Mouse (Mus musculus): ENCODE measurements around the gene Sema5b. TPM values are rescaled to one million over a fixed set of nuclear protein-coding genes. Genes with fewer than 3 reads are reported as not detected.
A peak's percentile ranks its signal among the peaks of the same experiment; 100 is the strongest.

Gene Sema5b
- polyA plus RNA-seq, 1 experiment from 2014 or later, result 22.4 TPM

- in situ Hi-C loops (cut with MboI; ENCODE audit: low pct_unique_long_range_greater_than_20kb), result loop anchor here (5.0 to 10.0 kb wide), 2 partner anchors 83 to 311 kb away; partner anchors contain the start of gene Sema5b
Measured at GRCm38 (mm10) chr16:35625286-35626020, 84.5 kb downstream of the Sema5b start.

GRCm38 (mm10) chr16:35627992-35628607 lies 87.2 kb downstream of the Sema5b start:
- ChIA-PET POLR2A (interaction anchor here (0.7 to 1.2 kb wide), 3 partner anchors 32 to 90 kb away, joined by 3 to 5 read pairs (median 4); partner anchors contain the start of gene Sema5b), CTCF (interaction anchor here (0.9 to 5.8 kb wide), 21 partner anchors 9 to 95 kb away, joined by 3 to 88 read pairs (median 4); partner anchors contain the start of gene Sema5b)
- in situ Hi-C loops (cut with MboI; ENCODE audit: low pct_unique_long_range_greater_than_20kb), result loop anchor here (5.0 to 10.0 kb wide), 2 partner anchors 86 to 313 kb away; partner anchors contain the start of gene Sema5b
- no peaks in the 10 kb centered on the region for H3K27me3 ChIP-seq
- peak; percentile 98 for TF ChIP-seq CTCF (IDR thresholded peaks at IDR 0.05)
- DNase-seq (ENCODE audit: low read depth, low spot score) (no peak), ATAC-seq (no peak)

More at GRCm38 (mm10) chr16:35625286-35626020, 84.5 kb downstream of the Sema5b start:
- CTCF ChIA-PET, result interaction anchor here (1.0 to 2.5 kb wide), 2 partner anchors 20 to 85 kb away, joined by 3 to 10 read pairs; partner anchors contain the start of gene Sema5b
- POLR2A ChIA-PET, result no interaction called here
- no peak for TF ChIP-seq CTCF (IDR thresholded peaks at IDR 0.05)
- H3K27me3 ChIP-seq, result no peaks in the 10 kb centered on the region
- ATAC-seq (no peak), DNase-seq (ENCODE audit: low read depth, low spot score) (no peak)

- TF ChIP-seq CTCF (IDR thresholded peaks at IDR 0.05), result no peak
- no peak for DNase-seq (ENCODE audit: low read depth, low spot score)
- no peak for ATAC-seq
- ChIA-PET CTCF (interaction anchor here (1.1 to 5.8 kb wide), 4 partner anchors 34 to 98 kb away, joined by 3 to 88 read pairs (median 12); partner anchors contain the start of gene Sema5b), POLR2A (interaction anchor here (0.7 kb wide), 1 partner anchor 29 kb away, joined by 3 read pairs; no protein-coding TSS in a partner anchor)
- in situ Hi-C loops (cut with MboI; ENCODE audit: low pct_unique_long_range_greater_than_20kb), result loop anchor here (5.0 kb wide), 2 partner anchors 87 to 187 kb away; no protein-coding TSS in a partner anchor
- H3K27me3 ChIP-seq, result no peaks in the 10 kb centered on the region
Measured at GRCm38 (mm10) chr16:35630470-35631183, 89.7 kb downstream of the Sema5b start.

- DNase-seq (ENCODE audit: low read depth, low spot score), result no peak
- no peak for TF ChIP-seq CTCF (IDR thresholded peaks at IDR 0.05)
- in situ Hi-C loops (cut with MboI; ENCODE audit: low pct_unique_long_range_greater_than_20kb), result loop anchor here (5.0 kb wide), 2 partner anchors 84 to 184 kb away; no protein-coding TSS in a partner anchor
Measured at GRCm38 (mm10) chr16:35633058-35633457, 92.1 kb downstream of the Sema5b start.

GRCm38 (mm10) chr16:35634971-35635370 lies 94.0 kb downstream of the Sema5b start:
- H3K27me3 ChIP-seq, result no peaks in the 10 kb centered on the region
- CTCF ChIA-PET, result no interaction called here
- no peak for TF ChIP-seq CTCF (IDR thresholded peaks at IDR 0.05)
- DNase-seq (ENCODE audit: low read depth, low spot score) (no peak), ATAC-seq (no peak)
- in situ Hi-C loops (cut with MboI; ENCODE audit: low pct_unique_long_range_greater_than_20kb), result loop anchor here (5.0 kb wide), 2 partner anchors 82 to 182 kb away; no protein-coding TSS in a partner anchor
- POLR2A ChIA-PET, result no interaction called here

More at GRCm38 (mm10) chr16:35633058-35633457, 92.1 kb downstream of the Sema5b start:
- ChIA-PET POLR2A (no interaction called here), CTCF (interaction anchor here (1.4 kb wide), 1 partner anchor 92 kb away, joined by 6 read pairs; the partner anchor contains the start of gene Sema5b)
- no peaks in the 10 kb centered on the region for H3K27me3 ChIP-seq
- no peak for ATAC-seq

GRCm38 (mm10) chr16:35639505-35639904 lies 98.6 kb downstream of the Sema5b start:
- ATAC-seq (no peak), DNase-seq (ENCODE audit: low read depth, low spot score) (no peak)
- peaks cover 3% of the 10 kb centered on the region for H3K27me3 ChIP-seq
- POLR2A ChIA-PET, result interaction anchor here (0.7 kb wide), 1 partner anchor 52 kb away, joined by 3 read pairs; no protein-coding TSS in a partner anchor
- no peak for TF ChIP-seq CTCF (IDR thresholded peaks at IDR 0.05)
- in situ Hi-C loops (cut with MboI; ENCODE audit: low pct_unique_long_range_greater_than_20kb), result no loop called here
- CTCF ChIA-PET, result no interaction called here

GRCm38 (mm10) chr16:35648862-35649261 lies 107.9 kb downstream of the Sema5b start:
- peaks cover 6% of the 10 kb centered on the region for H3K27me3 ChIP-seq
- DNase-seq (ENCODE audit: low read depth, low spot score) (no peak), ATAC-seq (no peak)
- TF ChIP-seq CTCF (IDR thresholded peaks at IDR 0.05), result no peak
- POLR2A ChIA-PET, result no interaction called here
- in situ Hi-C loops (cut with MboI; ENCODE audit: low pct_unique_long_range_greater_than_20kb), result no loop called here
- CTCF ChIA-PET, result no interaction called here

GRCm38 (mm10) chr16:35652206-35652605 lies 111.3 kb downstream of the Sema5b start:
- TF ChIP-seq CTCF (IDR thresholded peaks at IDR 0.05), result no peak
- DNase-seq (ENCODE audit: low read depth, low spot score), result no peak
- ATAC-seq, result no peak
- peaks cover 6% of the 10 kb centered on the region for H3K27me3 ChIP-seq
- POLR2A ChIA-PET, result no interaction called here
- in situ Hi-C loops (cut with MboI; ENCODE audit: low pct_unique_long_range_greater_than_20kb), result loop anchor here (25.0 kb wide), 1 partner anchor 515 kb away; no protein-coding TSS in a partner anchor
- CTCF ChIA-PET, result no interaction called here

GRCm38 (mm10) chr16:35652706-35653105 lies 111.8 kb downstream of the Sema5b start:
- ChIA-PET CTCF (interaction anchor here (1.3 kb wide), 1 partner anchor 13 kb away, joined by 3 read pairs; no protein-coding TSS in a partner anchor), POLR2A (no interaction called here)
- H3K27me3 ChIP-seq, result peaks cover 8% of the 10 kb centered on the region
- in situ Hi-C loops (cut with MboI; ENCODE audit: low pct_unique_long_range_greater_than_20kb), result loop anchor here (25.0 kb wide), 1 partner anchor 515 kb away; no protein-coding TSS in a partner anchor
- TF ChIP-seq CTCF (IDR thresholded peaks at IDR 0.05), result no peak
- DNase-seq (ENCODE audit: low read depth, low spot score), result no peak
- ATAC-seq, result no peak

GRCm38 (mm10) chr16:35653951-35654350 lies 113.0 kb downstream of the Sema5b start:
- H3K27me3 ChIP-seq, result peaks cover 18% of the 10 kb centered on the region
- TF ChIP-seq CTCF (IDR thresholded peaks at IDR 0.05), result no peak
- CTCF ChIA-PET, result interaction anchor here (1.3 kb wide), 1 partner anchor 12 kb away, joined by 3 read pairs; no protein-coding TSS in a partner anchor
- in situ Hi-C loops (cut with MboI; ENCODE audit: low pct_unique_long_range_greater_than_20kb), result loop anchor here (25.0 kb wide), 1 partner anchor 517 kb away; no protein-coding TSS in a partner anchor
- ATAC-seq (no peak), DNase-seq (ENCODE audit: low read depth, low spot score) (no peak)
- POLR2A ChIA-PET, result no interaction called here

Measured in Patski (cell line).